Mouse (Mus musculus) hindbrain, postnatal 0 days (tissue): Measurements from ENCODE around the gene Rsph1. TPM values are rescaled to one million over a fixed set of nuclear protein-coding genes. Genes with fewer than 3 reads are reported as not detected.

Experiments used
- ATAC-seq: fragments of 200-750 bp; cut with Nextera tagmentation; 2 replicates; pipeline ENCODE4 v1.8.0; 2017; ENCODE audit warnings: mild to moderate bottlenecking, moderate TSS enrichment, moderate library complexity
- DNase-seq: peaks from one replicate; pipeline ENCODE4 v3.0.0-alpha.2; 2015; ENCODE audit warnings: low spot score
- H3K27ac ChIP-seq: fragments of 300-500 bp; sonication (generic); 2 replicates; pipeline ENCODE4 v1.5.1; 2014; ENCODE audit warnings: mild to moderate bottlenecking
- H3K27me3 ChIP-seq: fragments of 300-500 bp; sonication (generic); 2 replicates; pipeline ENCODE4 v1.6.1; 2014; ENCODE audit warnings: low read length, mixed read lengths; ENCODE audit not compliant: insufficient read depth
- H3K36me3 ChIP-seq: fragments of 300-500 bp; sonication (generic); 2 replicates; pipeline ENCODE4 v1.6.1; 2014; ENCODE audit warnings: low read length, mixed read lengths; ENCODE audit not compliant: insufficient read depth
- H3K4me1 ChIP-seq: fragments of 300-500 bp; sonication (generic); 2 replicates; pipeline ENCODE4 v1.6.1; 2014; ENCODE audit warnings: antibody characterized with exemption, low read length, mixed read lengths; ENCODE audit not compliant: insufficient read depth
- H3K4me2 ChIP-seq: fragments of 300-500 bp; sonication (generic); 2 replicates; pipeline ENCODE4 v1.6.1; 2014; ENCODE audit warnings: low read depth, mild to moderate bottlenecking, low read length, moderate library complexity, mixed read lengths
- H3K4me3 ChIP-seq: fragments of 300-500 bp; sonication (generic); 2 replicates; pipeline ENCODE4 v1.5.1; 2014; ENCODE audit warnings: low read length
- H3K9ac ChIP-seq: fragments of 300-500 bp; sonication (generic); replicated peaks from 2 replicates; pipeline ENCODE4 v1.6.1; 2014; ENCODE audit warnings: mild to moderate bottlenecking, low read length, moderate library complexity, mixed read lengths
- H3K9me3 ChIP-seq: fragments of 300-500 bp; sonication (generic); 2 replicates; pipeline ENCODE4 v1.6.1; 2016; ENCODE audit warnings: low read length, mixed read lengths
- CTCF ChIP-seq: IDR thresholded peaks from 2 replicates; pipeline ENCODE4 v1.5.1; 2016; ENCODE audit warnings: antibody characterized with exemption, control low read depth, low read depth
- WGBS: fragments of 180-500 bp; shearing (Covaris S2); extraction: QIAGEN DNeasy Blood & Tissue Kit; methylation state at CpG from one replicate; pipeline ENCODE4 v1.1.7; 2014; 5-methylcytosine and 5-hydroxymethylcytosine counted together
- polyA plus RNA-seq: library from polyadenylated mRNA; unstranded; fragments of >200 nt; fragmentation: Nextera tagmentation; extraction: Ambion mirVana; gene quantifications from 2 replicates; pipeline ENCODE4 v1.2.1, GENCODE M21; 2015
- total RNA-seq: library from RNA; depleted of rRNA; stranded (reverse); fragments of >200 nt; gene quantifications from 2 replicates; pipeline ENCODE4 v1.2.3, GENCODE M21; 2014

The Rsph1 gene
- total and polyA plus RNA-seq, 2 experiments from 2014 or later = 1.3 to 8.9 TPM

GRCm38 (mm10) chr17:31265171-31265572, 12.0 kb downstream of the Rsph1 start:
- H3K36me3 ChIP-seq = no peaks in the 10 kb centered on the region
- no peak for ATAC-seq

GRCm38 (mm10) chr17:31264372-31264771, 12.8 kb downstream of the Rsph1 start:
- Histone ChIP-seq H3K4me3 (no peak overlapping the region), H3K27ac (no peak overlapping the region), H3K36me3 (no peaks in the 10 kb centered on the region), H3K4me1 (no peaks in the 10 kb centered on the region), H3K27me3 (no peaks in the 10 kb centered on the region), H3K9me3 (no peaks in the 10 kb centered on the region), H3K4me2 (no peak overlapping the region), H3K9ac (no peak overlapping the region)
- ATAC-seq = no peak
- WGBS = 54% methylated on average over 6 of the region's 6 CpGs
- no peak for DNase-seq
- no peak for TF ChIP-seq CTCF

More at GRCm38 (mm10) chr17:31265171-31265572, 12.0 kb downstream of the Rsph1 start:
- Histone ChIP-seq H3K4me3 (no peak overlapping the region), H3K4me2 (no peak overlapping the region), H3K9me3 (no peaks in the 10 kb centered on the region), H3K4me1 (no peaks in the 10 kb centered on the region), H3K9ac (no peak overlapping the region), H3K27me3 (no peaks in the 10 kb centered on the region), H3K27ac (no peak overlapping the region)
- WGBS = 30% methylated on average over 3 of the region's 3 CpGs
- TF ChIP-seq CTCF = no peak
- no peak for DNase-seq

- WGBS = 85% methylated on average over 5 of the region's 5 CpGs
- H3K4me2 ChIP-seq = no peak overlapping the region
- no peak for DNase-seq
- H3K4me1 ChIP-seq = no peaks in the 10 kb centered on the region
- H3K9me3 ChIP-seq = no peaks in the 10 kb centered on the region
- no peak for TF ChIP-seq CTCF
- no peaks in the 10 kb centered on the region for H3K36me3 ChIP-seq
- no peak for ATAC-seq
- H3K27me3 ChIP-seq = no peaks in the 10 kb centered on the region
- H3K9ac ChIP-seq = no peak overlapping the region
- H3K4me3 ChIP-seq = no peak overlapping the region
- no peak overlapping the region for H3K27ac ChIP-seq
These were observed 13.4 kb downstream of the Rsph1 start for GRCm38 (mm10) chr17:31263770-31264169.

GRCm38 (mm10) chr17:31262715-31263114, 14.5 kb downstream of the Rsph1 start:
- Histone ChIP-seq H3K4me3 (no peak overlapping the region), H3K36me3 (no peaks in the 10 kb centered on the region), H3K27me3 (no peaks in the 10 kb centered on the region), H3K4me2 (no peak overlapping the region), H3K4me1 (no peaks in the 10 kb centered on the region), H3K27ac (no peak overlapping the region), H3K9me3 (no peaks in the 10 kb centered on the region), H3K9ac (no peak overlapping the region)
- no peak for ATAC-seq
- TF ChIP-seq CTCF = no peak
- DNase-seq = peak; percentile 45
- WGBS = 49% methylated on average over 5 of the region's 5 CpGs

GRCm38 (mm10) chr17:31261352-31261751, 15.8 kb downstream of the Rsph1 start:
- Histone ChIP-seq H3K36me3 (no peaks in the 10 kb centered on the region), H3K27ac (no peak overlapping the region), H3K4me1 (no peaks in the 10 kb centered on the region), H3K9me3 (no peaks in the 10 kb centered on the region), H3K4me3 (no peak overlapping the region), H3K9ac (no peak overlapping the region), H3K4me2 (no peak overlapping the region), H3K27me3 (no peaks in the 10 kb centered on the region)
- ATAC-seq = no peak
- TF ChIP-seq CTCF = no peak
- no peak for DNase-seq
- 77% methylated on average over 6 of the region's 6 CpGs for WGBS

- no peaks in the 10 kb centered on the region for H3K9me3 ChIP-seq
- no peaks in the 10 kb centered on the region for H3K36me3 ChIP-seq
- H3K4me2 ChIP-seq = no peak overlapping the region
- H3K4me3 ChIP-seq = no peak overlapping the region
- ATAC-seq (no peak), DNase-seq (no peak)
- no peak overlapping the region for H3K27ac ChIP-seq
- WGBS = 86% methylated on average over 7 of the region's 7 CpGs
- H3K9ac ChIP-seq = no peak overlapping the region
- H3K27me3 ChIP-seq = no peaks in the 10 kb centered on the region
- H3K4me1 ChIP-seq = no peaks in the 10 kb centered on the region
- TF ChIP-seq CTCF = no peak
These were observed 16.8 kb downstream of the Rsph1 start for GRCm38 (mm10) chr17:31260430-31260829.

GRCm38 (mm10) chr17:31259825-31260224, 17.4 kb downstream of the Rsph1 start:
- ATAC-seq (no peak), DNase-seq (no peak)
- Histone ChIP-seq H3K27ac (no peak overlapping the region), H3K36me3 (no peaks in the 10 kb centered on the region), H3K9ac (no peak overlapping the region), H3K4me2 (no peak overlapping the region), H3K4me1 (no peaks in the 10 kb centered on the region), H3K9me3 (no peaks in the 10 kb centered on the region), H3K27me3 (no peaks in the 10 kb centered on the region), H3K4me3 (no peak overlapping the region)
- TF ChIP-seq CTCF = peak; percentile 27
- 75% methylated on average over 4 of the region's 4 CpGs for WGBS
